Mouse (Mus musculus) cerebellum, postnatal 10 days (tissue): ENCODE results near the gene Styk1.

ENCODE experiments used
- DNase-seq, 2 experiments: peaks; one replicate each; pipeline ENCODE4 v3.0.0; 2021; ENCODE audit warnings: mixed read lengths in 2 of 2

The Styk1 gene

GRCm38 (mm10) chr6:131353352-131353919 is at the start of gene Styk1:
Styk1 (minus strand) TSS chr6:131353597.
- peak; percentile 85 to 86 for DNase-seq

- DNase-seq, result peak in 1 of 2 experiments; percentile 15
These were observed 49.6 kb upstream of the Styk1 start for GRCm38 (mm10) chr6:131403036-131403435.

GRCm38 (mm10) chr6:131402606-131403005 is 49.2 kb upstream of the Styk1 start:
- no peak for DNase-seq

GRCm38 (mm10) chr6:131401259-131401658 is 47.9 kb upstream of the Styk1 start:
- no peak for DNase-seq

GRCm38 (mm10) chr6:131396650-131397049 is 43.3 kb upstream of the Styk1 start:
- no peak for DNase-seq

GRCm38 (mm10) chr6:131393873-131394660 is 40.7 kb upstream of the Styk1 start:
- no peak for DNase-seq

- DNase-seq, result peak; percentile 94 to 96
These were observed 34.9 kb upstream of the Styk1 start, which contains the start of gene Ybx3 for GRCm38 (mm10) chr6:131388040-131389021. Ybx3 (minus strand) TSS chr6:131388476.

- peak; percentile 60 to 68 for DNase-seq
These were observed 34.0 kb upstream of the Styk1 start for GRCm38 (mm10) chr6:131387221-131388039.

GRCm38 (mm10) chr6:131386416-131387019 is 33.1 kb upstream of the Styk1 start:
- no peak for DNase-seq

- DNase-seq, result no peak
These were observed 32.1 kb upstream of the Styk1 start for GRCm38 (mm10) chr6:131385469-131385868.

GRCm38 (mm10) chr6:131383713-131384330 is 30.4 kb upstream of the Styk1 start:
- no peak for DNase-seq

- peak; percentile 65 to 72 for DNase-seq
These were observed 29.6 kb upstream of the Styk1 start for GRCm38 (mm10) chr6:131382984-131383337.

GRCm38 (mm10) chr6:131382232-131382983 is 29.0 kb upstream of the Styk1 start:
- DNase-seq, result peak; percentile 64 to 65

- DNase-seq, result no peak
These were observed 25.5 kb upstream of the Styk1 start for GRCm38 (mm10) chr6:131378858-131379428.

- DNase-seq, result no peak
These were observed 24.0 kb upstream of the Styk1 start for GRCm38 (mm10) chr6:131377378-131377777.

- no peak for DNase-seq
These were observed 21.4 kb upstream of the Styk1 start for GRCm38 (mm10) chr6:131374594-131375340.

GRCm38 (mm10) chr6:131373160-131373559 is 19.8 kb upstream of the Styk1 start:
- DNase-seq, result no peak

GRCm38 (mm10) chr6:131370767-131371166 is 17.4 kb upstream of the Styk1 start:
- DNase-seq, result no peak

- DNase-seq, result no peak
These were observed 16.6 kb upstream of the Styk1 start for GRCm38 (mm10) chr6:131369866-131370616.
